Mouse (Mus musculus) gastrocnemius, postnatal 36 days (tissue): ENCODE measurements at regions not wholly inside any gene's neighbourhood (a gene's known extent, or its start where the extent isn't known, plus 50 kb on each side); places are given as distances from the start of the nearest gene placed in this dataset.
A peak's percentile ranks its signal among the peaks of the same experiment; 100 is the strongest.

Experiments
- DNase-seq, 2 experiments: peaks; one replicate each; pipeline ENCODE4 v3.0.0; 2022
- intact Hi-C: fragments of 180-260 bp; cut with DNase I; formaldehyde crosslinking; loops from one replicate; pipeline ENCODE4 v1.15.1; 2025

GRCm38 (mm10) chr14:76658952-76659502, 102.3 kb upstream of the Serp2 start:
- no peak for DNase-seq
- intact Hi-C loops, result no loop called here

- peak in 1 of 2 experiments; percentile 38 for DNase-seq
- intact Hi-C loops, result no loop called here
Observed at GRCm38 (mm10) chr14:76657784-76658610, 101.3 kb upstream of the Serp2 start.

DNA sequence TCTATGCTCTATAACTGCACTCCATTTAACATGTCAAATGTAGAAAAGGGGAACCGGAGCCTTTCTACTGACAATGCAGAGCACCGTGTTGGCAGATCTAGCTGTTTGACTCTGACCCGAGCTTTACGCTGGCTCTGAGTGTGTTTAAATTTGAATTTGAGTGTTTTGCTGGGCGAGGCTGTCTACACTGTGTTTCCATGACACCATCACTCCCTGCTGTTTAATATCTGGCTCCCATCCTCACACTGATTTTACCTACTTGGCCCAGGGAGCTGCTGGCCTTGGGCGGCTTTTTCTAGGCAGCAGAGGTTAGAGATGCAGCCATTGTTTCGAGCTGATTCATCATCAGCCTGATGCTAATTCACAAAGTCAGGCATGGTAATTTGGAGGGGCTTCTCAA, 100.7 kb upstream of the Serp2 start:
- intact Hi-C loops, result no loop called here

GRCm38 (mm10) chr14:76652356-76653126, 95.9 kb upstream of the Serp2 start:
- intact Hi-C loops, result no loop called here
- DNase-seq, result no peak

More for the DNA sequence above, 100.7 kb upstream of the Serp2 start:
- no peak for DNase-seq

- no peak for DNase-seq
- intact Hi-C loops, result no loop called here
Observed at GRCm38 (mm10) chr14:76651096-76651495, 94.4 kb upstream of the Serp2 start.

GRCm38 (mm10) chr14:76649927-76650326, 93.2 kb upstream of the Serp2 start:
- intact Hi-C loops, result no loop called here
- DNase-seq, result no peak

DNA sequence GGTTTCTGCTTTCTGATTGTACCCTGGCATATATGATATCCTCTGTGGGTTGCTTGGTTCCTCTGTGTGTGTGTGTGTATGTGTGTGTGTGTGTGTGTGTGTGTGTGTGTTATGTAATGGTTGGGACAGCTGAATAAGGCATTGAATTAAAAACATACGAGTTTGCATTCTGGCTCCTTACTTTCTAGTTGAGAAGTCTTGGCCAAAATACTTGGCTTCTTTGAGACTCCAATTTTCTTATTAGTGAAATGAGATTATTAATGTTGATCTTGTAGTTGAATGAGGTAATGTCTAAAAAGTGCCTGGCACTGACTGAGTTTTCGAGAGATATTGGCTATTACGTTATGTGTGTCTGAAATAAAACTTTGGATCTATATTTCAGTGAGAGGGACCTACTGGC, 88.0 kb upstream of the Serp2 start:
- no peak for DNase-seq
- intact Hi-C loops, result no loop called here

- no peak for DNase-seq
- intact Hi-C loops, result no loop called here
Observed at GRCm38 (mm10) chr14:76641752-76642529, 85.3 kb upstream of the Serp2 start.

DNA sequence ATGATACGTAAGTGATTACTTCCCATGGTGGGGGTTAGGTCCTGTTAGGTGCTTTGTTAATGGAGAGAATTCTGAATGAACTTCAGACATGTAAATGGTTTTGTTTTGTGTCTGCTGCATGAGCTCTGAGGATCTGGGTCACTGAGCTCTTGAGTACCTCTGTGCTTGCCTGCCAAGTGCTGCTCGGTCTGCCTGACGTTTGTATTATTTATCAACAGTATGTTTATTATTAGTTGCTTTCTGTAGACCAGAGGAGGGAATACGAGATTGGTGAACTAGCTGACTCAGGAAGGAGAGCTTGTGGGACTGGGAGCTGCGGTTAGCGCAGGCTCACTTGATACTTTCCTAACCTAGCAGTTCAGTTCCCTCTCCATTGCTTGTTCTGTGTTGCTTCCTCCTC, 76.5 kb upstream of the Serp2 start:
- intact Hi-C loops, result loop anchor here (5.0 kb wide), 1 partner anchor 39 kb away; no protein-coding TSS in a partner anchor

GRCm38 (mm10) chr14:76632763-76633162, 76.1 kb upstream of the Serp2 start:
- no peak for DNase-seq
- intact Hi-C loops, result loop anchor here (5.0 kb wide), 1 partner anchor 40 kb away; no protein-coding TSS in a partner anchor

More for the DNA sequence above, 76.5 kb upstream of the Serp2 start:
- no peak for DNase-seq

GRCm38 (mm10) chr14:76631740-76632139, 75.1 kb upstream of the Serp2 start:
- DNase-seq, result peak in 1 of 2 experiments; percentile 25
- intact Hi-C loops, result loop anchor here (5.0 kb wide), 1 partner anchor 41 kb away; no protein-coding TSS in a partner anchor

DNA sequence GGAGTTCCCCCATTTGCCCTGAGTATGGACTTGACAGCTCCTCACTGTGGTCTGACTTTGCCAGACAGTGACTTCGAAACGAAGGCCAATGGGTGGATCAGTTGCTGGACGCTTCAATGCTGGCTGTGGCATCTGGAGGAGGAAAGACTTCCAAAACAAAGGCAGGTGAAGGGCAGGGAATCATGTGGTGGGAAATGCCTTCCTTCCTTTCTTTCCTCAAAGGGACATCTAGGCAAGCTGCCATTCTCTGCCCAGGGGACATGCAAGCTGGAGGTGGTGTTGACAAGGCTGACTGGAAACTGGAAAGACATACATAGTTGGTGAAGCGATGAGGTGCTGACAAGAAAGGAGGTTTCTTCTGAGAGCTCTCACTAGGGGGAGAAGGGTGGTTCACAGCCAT, 74.5 kb upstream of the Serp2 start:
- intact Hi-C loops, result loop anchor here (5.0 kb wide), 1 partner anchor 41 kb away; no protein-coding TSS in a partner anchor
- no peak for DNase-seq

DNA sequence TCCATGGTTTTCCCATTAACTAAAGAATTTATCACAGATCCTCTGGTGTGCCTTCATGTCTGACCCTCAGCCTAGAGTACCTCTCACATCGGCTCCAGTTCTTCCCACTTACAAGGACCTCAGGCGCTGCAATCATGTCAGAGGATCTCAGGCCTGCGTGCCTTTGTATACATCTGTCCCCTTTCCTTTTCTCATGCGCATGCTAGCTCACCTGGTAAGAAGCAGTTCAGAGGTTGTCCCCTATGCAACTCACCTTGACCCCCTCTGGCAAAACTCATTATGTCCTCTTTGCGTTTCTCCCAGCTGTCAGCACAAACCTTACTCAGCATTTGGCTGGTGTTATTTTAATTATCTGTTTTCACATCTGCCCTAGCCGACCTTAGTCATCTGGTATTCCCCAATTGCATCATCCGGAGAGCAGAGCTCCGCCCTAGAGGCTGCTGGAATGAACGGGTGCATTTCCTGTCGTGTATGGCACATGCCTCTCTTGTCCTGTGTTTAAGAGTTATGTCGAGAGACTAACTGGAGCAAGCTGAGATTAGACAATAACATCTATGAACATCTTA, 73.3 kb upstream of the Serp2 start:
- no peak for DNase-seq
- intact Hi-C loops, result loop anchor here (5.0 kb wide), 2 partner anchors 42 to 112 kb away; no protein-coding TSS in a partner anchor

GRCm38 (mm10) chr14:76628182-76628892, 71.6 kb upstream of the Serp2 start:
- intact Hi-C loops, result loop anchor here (5.0 kb wide), 1 partner anchor 114 kb away; no protein-coding TSS in a partner anchor
- DNase-seq, result no peak

DNA sequence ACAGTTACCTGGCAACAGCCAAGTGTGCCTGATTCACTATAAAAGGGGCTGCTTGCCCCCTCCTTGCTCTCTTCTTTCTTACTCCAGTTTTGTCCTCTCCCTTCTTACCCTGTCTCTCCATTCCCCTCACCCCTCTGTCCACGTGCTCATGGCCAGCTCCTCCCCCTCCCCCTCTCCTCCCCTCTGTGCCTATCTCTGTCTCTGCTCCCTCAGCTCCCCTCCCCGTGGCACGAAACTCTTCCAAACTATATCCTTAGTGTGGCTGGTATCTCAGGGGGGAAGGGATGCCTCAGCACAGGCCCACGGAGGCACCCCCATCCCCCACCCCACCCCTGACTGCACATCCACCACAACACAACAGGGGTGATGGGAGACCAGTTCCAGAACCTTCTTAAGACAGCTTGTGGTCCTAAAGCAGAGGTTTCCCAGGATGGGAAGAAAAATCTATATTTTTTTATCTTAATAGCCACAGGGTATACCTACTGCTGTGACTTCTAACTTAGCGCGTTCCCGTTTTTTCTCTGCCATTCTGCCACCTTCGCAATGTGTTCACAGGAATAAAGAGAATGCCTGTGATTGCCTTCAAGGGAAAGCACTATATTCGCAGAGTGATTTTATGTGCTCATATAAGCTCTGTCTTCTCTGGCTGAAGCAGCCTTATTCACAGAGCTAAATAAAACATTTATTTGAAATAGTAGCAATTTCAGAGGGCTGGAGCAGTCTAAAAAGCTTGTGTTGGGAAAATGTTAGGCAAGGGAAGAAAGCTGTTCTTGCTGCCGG, 69.1 kb upstream of the Serp2 start:
- no peak for DNase-seq
- intact Hi-C loops, result loop anchor here (5.0 kb wide), 1 partner anchor 117 kb away; no protein-coding TSS in a partner anchor

DNA sequence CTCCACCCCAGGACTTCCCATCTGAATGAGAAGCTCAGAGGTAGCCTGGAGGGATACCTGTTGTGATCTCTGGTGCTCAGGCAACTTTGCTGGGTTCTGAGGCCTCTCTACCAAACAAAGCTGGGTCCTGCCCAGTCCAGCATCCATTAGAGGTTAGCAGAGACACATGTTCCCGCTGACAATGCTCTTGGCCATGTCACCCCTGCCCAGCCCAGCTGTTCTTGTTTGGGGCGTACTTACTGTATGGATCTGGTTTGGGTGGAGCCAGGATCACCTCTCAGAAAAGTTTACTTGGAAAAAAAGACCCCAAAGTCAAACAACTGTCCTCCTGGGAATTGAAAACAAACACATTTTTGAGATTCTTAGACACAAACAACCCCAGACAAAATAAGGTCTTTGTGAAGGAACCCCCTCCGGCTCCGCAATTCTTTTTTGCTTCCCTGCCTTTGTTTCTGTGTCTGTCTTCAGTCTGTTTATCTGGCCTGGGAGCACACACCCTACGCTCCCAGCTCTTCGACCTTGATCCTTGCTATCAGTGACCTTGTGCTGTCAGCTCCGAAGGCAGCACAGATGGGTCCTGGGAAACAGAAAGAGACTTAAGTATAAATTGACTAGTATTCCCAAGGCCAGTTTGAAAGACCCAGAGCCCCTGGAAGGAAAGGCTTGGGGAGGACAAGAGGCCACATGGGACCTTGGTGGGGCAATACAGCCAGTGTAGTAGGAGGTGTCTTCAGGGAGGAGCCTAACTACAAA, 68.1 kb upstream of the Serp2 start:
- intact Hi-C loops, result loop anchor here (5.0 kb wide), 1 partner anchor 117 kb away; no protein-coding TSS in a partner anchor
- no peak for DNase-seq

- no peak for DNase-seq
- intact Hi-C loops, result no loop called here
Observed at GRCm38 (mm10) chr14:76623371-76623988, 66.8 kb upstream of the Serp2 start.
